Mouse (Mus musculus) kidney, postnatal 36 days (tissue): ENCODE measurements around the gene Vmn1r149.
"Not testable (repeated sequence)": the region's sequence is repeated elsewhere in the genome, so short reads cannot be mapped to it uniquely, and the experiment has no call there.

Experiments
- DNase-seq, 2 experiments: peaks; one replicate each; pipeline ENCODE4 v3.0.0; 2021 to 2022; ENCODE audit warnings: mixed read lengths in 2 of 2

The Vmn1r149 gene

DNA sequence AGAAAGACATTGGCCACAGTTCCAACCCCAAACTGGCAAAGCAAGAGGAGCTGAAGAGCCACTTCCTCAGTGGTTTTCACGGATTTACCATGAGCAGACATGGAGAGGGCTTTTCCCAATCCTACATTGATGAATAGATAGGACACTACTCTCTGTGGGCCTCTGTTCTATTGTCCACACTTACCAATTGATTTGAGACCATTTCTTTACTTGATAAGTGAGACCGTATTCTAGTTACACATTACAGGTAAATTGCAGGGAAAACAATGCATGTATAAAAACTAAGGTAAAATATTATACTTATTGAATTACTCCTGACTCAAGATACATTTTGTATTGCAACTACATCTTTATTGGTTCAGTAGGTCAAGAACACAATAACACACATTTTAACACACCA lies at the start of gene Vmn1r149:
Gene Vmn1r149 (minus strand): TSS at position 101 of the 400 bp plus-strand sequence.
- DNase-seq, result not testable (repeated sequence)

DNA sequence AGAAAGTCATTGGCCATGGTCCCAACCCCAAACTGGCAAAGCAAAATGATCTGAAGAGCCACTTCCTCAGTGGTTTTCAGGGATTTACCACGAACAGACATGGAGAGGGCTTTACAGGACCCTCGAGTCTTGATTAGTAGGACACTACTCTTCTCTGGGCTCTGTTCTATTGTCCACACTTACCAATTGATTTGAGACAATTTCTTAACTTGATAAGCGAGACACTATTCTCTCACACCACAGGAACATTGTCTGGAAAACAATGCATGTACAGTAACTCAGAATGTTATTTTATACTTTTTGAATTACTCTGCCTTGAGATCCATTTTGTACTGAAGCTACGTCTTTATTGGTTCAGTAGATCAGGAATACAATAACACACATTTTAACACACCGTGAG lies 25.9 kb upstream of the Vmn1r149 start, which contains the start of gene Gm10665:
Gene Gm10665 (minus strand): TSS at position 101 of the 400 bp plus-strand sequence.
- DNase-seq, result not testable (repeated sequence)

DNA sequence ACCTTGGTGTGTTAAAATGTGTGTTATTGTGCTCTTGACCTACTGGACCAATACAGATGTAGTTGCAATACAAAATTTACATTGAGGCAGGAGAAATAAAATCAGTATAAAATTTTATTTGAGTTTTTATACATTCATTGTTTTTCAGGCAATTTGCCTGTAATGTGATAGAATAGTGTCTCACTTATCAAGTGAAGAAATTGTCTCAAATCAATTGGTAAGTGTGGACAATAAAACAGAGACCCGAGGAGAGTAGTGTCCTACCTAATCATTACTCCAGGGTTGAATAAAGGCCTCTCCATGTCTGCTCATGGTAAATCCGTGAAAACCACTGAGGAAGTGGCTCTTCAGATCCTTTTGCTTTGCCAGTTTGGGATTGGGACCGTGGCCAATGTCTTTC lies 24.7 kb downstream of the Vmn1r149 start, which contains the start of gene Vmn1r148:
Gene Vmn1r148 (plus strand): TSS at position 301 of the 400 bp plus-strand sequence.
- not testable (repeated sequence) for DNase-seq
